Mouse (Mus musculus) lung, postnatal 0 days (tissue): ENCODE data around the gene Tbc1d10a. TPM values are rescaled to one million over a fixed set of nuclear protein-coding genes. Genes with fewer than 3 reads are reported as not detected.

ENCODE experiments used
- ATAC-seq: fragments of 200-750 bp; cut with Nextera tagmentation; 2 replicates; pipeline ENCODE4 v1.8.0; 2017; ENCODE audit warnings: moderate library complexity
- DNase-seq: peaks from one replicate; pipeline ENCODE4 v3.0.0-alpha.2; 2016; ENCODE audit warnings: low spot score
- H3K27ac ChIP-seq: fragments of 300-500 bp; sonication (generic); 2 replicates; pipeline ENCODE4 v1.5.1; 2014; ENCODE audit warnings: antibody characterized with exemption, mild to moderate bottlenecking, low read length, mixed read lengths
- H3K27me3 ChIP-seq: fragments of 300-500 bp; sonication (generic); replicated peaks from 2 replicates; pipeline ENCODE4 v1.6.1; 2014; ENCODE audit warnings: low read length, mixed read lengths; ENCODE audit not compliant: insufficient read depth
- H3K36me3 ChIP-seq: fragments of 300-500 bp; sonication (generic); 2 replicates; pipeline ENCODE4 v1.6.1; 2014; ENCODE audit warnings: low read length, mixed read lengths; ENCODE audit not compliant: insufficient read depth
- H3K4me1 ChIP-seq: fragments of 300-500 bp; sonication (generic); 2 replicates; pipeline ENCODE4 v1.6.1; 2014; ENCODE audit warnings: antibody characterized with exemption, low read depth, low read length, mixed read lengths; ENCODE audit not compliant: insufficient read depth
- H3K4me2 ChIP-seq: fragments of 300-500 bp; sonication (generic); replicated peaks from 2 replicates; pipeline ENCODE4 v1.6.1; 2014; ENCODE audit warnings: low read depth, mild to moderate bottlenecking, low read length, moderate library complexity, mixed read lengths
- H3K4me3 ChIP-seq: fragments of 300-500 bp; sonication (generic); 2 replicates; pipeline ENCODE4 v1.5.1; 2014; ENCODE audit warnings: low read depth, low read length
- H3K9ac ChIP-seq: fragments of 300-500 bp; sonication (generic); replicated peaks from 2 replicates; pipeline ENCODE4 v1.6.1; 2014; ENCODE audit warnings: low read depth, mild to moderate bottlenecking
- H3K9me3 ChIP-seq: fragments of 300-500 bp; sonication (generic); 2 replicates; pipeline ENCODE4 v1.6.1; 2016; ENCODE audit warnings: low read length, mixed read lengths
- CTCF ChIP-seq: IDR thresholded peaks from 2 replicates; pipeline ENCODE4 v1.5.1; 2016; ENCODE audit warnings: antibody characterized with exemption, mild to moderate bottlenecking
- EP300 ChIP-seq: IDR thresholded peaks from 2 replicates; pipeline ENCODE4 v1.6.1; 2016; ENCODE audit warnings: antibody characterized with exemption, mild to moderate bottlenecking, control low read depth
- WGBS: fragments of 180-500 bp; shearing (Covaris S2); extraction: QIAGEN DNeasy Blood & Tissue Kit; methylation state at CpG from one replicate; pipeline ENCODE4 v1.1.7; 2014; 5-methylcytosine and 5-hydroxymethylcytosine counted together
- polyA plus RNA-seq: library from polyadenylated mRNA; unstranded; fragments of >200 nt; fragmentation: Nextera tagmentation; extraction: Ambion mirVana; gene quantifications from 2 replicates; pipeline ENCODE4 v1.2.1, GENCODE M21; 2015

The Tbc1d10a gene
- polyA plus RNA-seq, 1 experiment from 2014 or later, result 41.7 TPM

- 89% methylated on average over 9 of the region's 9 CpGs for WGBS
Measured at GRCm38 (mm10) chr11:4207655-4208054, 21.1 kb downstream of the Tbc1d10a start.

GRCm38 (mm10) chr11:4209556-4209955 is 23.0 kb downstream of the Tbc1d10a start:
- no peak for ATAC-seq
- H3K9me3 ChIP-seq, result no peaks in the 10 kb centered on the region
- no peak overlapping the region for H3K4me3 ChIP-seq
- H3K4me2 ChIP-seq, result no peak overlapping the region
- no peak for TF ChIP-seq EP300
- peak; percentile 77 for TF ChIP-seq CTCF
- H3K4me1 ChIP-seq, result peaks cover 7% of the 10 kb centered on the region; the same call in 1 of the 2 replicates
- no peak overlapping the region for H3K27ac ChIP-seq
- no peak overlapping the region for H3K9ac ChIP-seq
- 78% methylated on average over 5 of the region's 5 CpGs for WGBS
- DNase-seq, result peak; percentile 63
- no peaks in the 10 kb centered on the region for H3K27me3 ChIP-seq
- peaks cover 29% of the 10 kb centered on the region for H3K36me3 ChIP-seq

More at GRCm38 (mm10) chr11:4207655-4208054, 21.1 kb downstream of the Tbc1d10a start:
- Histone ChIP-seq H3K36me3 (peaks cover 19% of the 10 kb centered on the region), H3K9me3 (no peaks in the 10 kb centered on the region), H3K27me3 (no peaks in the 10 kb centered on the region), H3K4me3 (no peak overlapping the region), H3K4me2 (no peak overlapping the region), H3K4me1 (peaks cover 10% of the 10 kb centered on the region; the same call in 1 of the 2 replicates), H3K9ac (no peak overlapping the region), H3K27ac (no peak overlapping the region)
- TF ChIP-seq CTCF (no peak), EP300 (no peak)
- no peak for DNase-seq
- ATAC-seq, result no peak

- no peak overlapping the region for H3K4me3 ChIP-seq
- no peak for DNase-seq
- H3K9ac ChIP-seq, result no peak overlapping the region
- H3K9me3 ChIP-seq, result no peaks in the 10 kb centered on the region
- 28% methylated on average over 1 of the region's 1 CpGs for WGBS
- TF ChIP-seq CTCF (no peak), EP300 (no peak)
- no peak overlapping the region for H3K4me2 ChIP-seq
- no peaks in the 10 kb centered on the region for H3K27me3 ChIP-seq
- H3K27ac ChIP-seq, result no peak overlapping the region
- ATAC-seq, result peak; percentile 22; the same call in 1 of the 2 replicates
- H3K4me1 ChIP-seq, result 0 out of 2 replicates have a peak, but pooled peaks cover 3% of the 10 kb centered on the region
- H3K36me3 ChIP-seq, result peaks cover 39% of the 10 kb centered on the region
Measured at GRCm38 (mm10) chr11:4210786-4211185, 24.2 kb downstream of the Tbc1d10a start.

- no peaks in the 10 kb centered on the region for H3K9me3 ChIP-seq
- ATAC-seq (no peak), DNase-seq (no peak)
- no peak overlapping the region for H3K9ac ChIP-seq
- TF ChIP-seq CTCF (no peak), EP300 (no peak)
- no peak overlapping the region for H3K27ac ChIP-seq
- H3K36me3 ChIP-seq, result peaks cover 33% of the 10 kb centered on the region; the same call in 1 of the 2 replicates
- WGBS, result 91% methylated on average over 10 of the region's 10 CpGs
- H3K4me1 ChIP-seq, result peaks cover 6% of the 10 kb centered on the region; the same call in 1 of the 2 replicates
- H3K4me2 ChIP-seq, result no peak overlapping the region
- no peak overlapping the region for H3K4me3 ChIP-seq
- H3K27me3 ChIP-seq, result no peaks in the 10 kb centered on the region
Measured at GRCm38 (mm10) chr11:4213107-4213506, 26.5 kb downstream of the Tbc1d10a start.

- Histone ChIP-seq H3K36me3 (peaks cover 33% of the 10 kb centered on the region; the same call in 1 of the 2 replicates), H3K4me2 (no peak overlapping the region), H3K9me3 (no peaks in the 10 kb centered on the region), H3K4me1 (peaks cover 16% of the 10 kb centered on the region; the same call in 1 of the 2 replicates), H3K9ac (no peak overlapping the region), H3K27ac (no peak overlapping the region), H3K27me3 (no peaks in the 10 kb centered on the region), H3K4me3 (no peak overlapping the region)
- no peak for TF ChIP-seq EP300
- TF ChIP-seq CTCF, result no peak
- DNase-seq (no peak), ATAC-seq (no peak)
- WGBS, result 93% methylated on average over 14 of the region's 14 CpGs
Measured at GRCm38 (mm10) chr11:4214572-4214971, 28.0 kb downstream of the Tbc1d10a start.

- Histone ChIP-seq H3K4me3 (no peak overlapping the region), H3K27me3 (no peaks in the 10 kb centered on the region), H3K9me3 (no peaks in the 10 kb centered on the region), H3K4me1 (peaks cover 16% of the 10 kb centered on the region; the same call in 1 of the 2 replicates), H3K4me2 (no peak overlapping the region), H3K9ac (no peak overlapping the region), H3K36me3 (peaks cover 33% of the 10 kb centered on the region; the same call in 1 of the 2 replicates), H3K27ac (no peak overlapping the region)
- ATAC-seq, result no peak
- 64% methylated on average over 10 of the region's 10 CpGs for WGBS
- TF ChIP-seq EP300, result no peak
- TF ChIP-seq CTCF, result no peak
- no peak for DNase-seq
Measured at GRCm38 (mm10) chr11:4215061-4215460, 28.5 kb downstream of the Tbc1d10a start.
